Mouse (Mus musculus): ENCODE measurements around the gene Acot7. TPM values are rescaled to one million over a fixed set of nuclear protein-coding genes. Genes with fewer than 3 reads are reported as not detected.

Gene Acot7
- polyA plus RNA-seq, 1 experiment, result not detected

- H3K27ac ChIP-seq (ENCODE audit: insufficient read depth, low read depth, low read length), result 0 out of 2 replicates have a peak overlapping the region, but pooled peaks have one; percentile 17
- H3K4me1 ChIP-seq (ENCODE audit: control insufficient read depth, insufficient read depth, low read length), result peaks cover 44% of the 10 kb centered on the region
- 52% methylated on average over 11 of the region's 11 CpGs for WGBS
- TF ChIP-seq CTCF (IDR thresholded peaks at IDR 0.05; ENCODE audit: insufficient read depth, low read depth, low read length) (no peak), POLR2A (IDR thresholded peaks at IDR 0.05; ENCODE audit: insufficient read depth, low read depth, low read length) (no peak)
- no peak overlapping the region for H3K4me3 ChIP-seq (ENCODE audit: insufficient read depth, low read depth, low read length)
Measured at GRCm38 (mm10) chr4:152190096-152190653, 12.2 kb downstream of the Acot7 start.

DNA sequence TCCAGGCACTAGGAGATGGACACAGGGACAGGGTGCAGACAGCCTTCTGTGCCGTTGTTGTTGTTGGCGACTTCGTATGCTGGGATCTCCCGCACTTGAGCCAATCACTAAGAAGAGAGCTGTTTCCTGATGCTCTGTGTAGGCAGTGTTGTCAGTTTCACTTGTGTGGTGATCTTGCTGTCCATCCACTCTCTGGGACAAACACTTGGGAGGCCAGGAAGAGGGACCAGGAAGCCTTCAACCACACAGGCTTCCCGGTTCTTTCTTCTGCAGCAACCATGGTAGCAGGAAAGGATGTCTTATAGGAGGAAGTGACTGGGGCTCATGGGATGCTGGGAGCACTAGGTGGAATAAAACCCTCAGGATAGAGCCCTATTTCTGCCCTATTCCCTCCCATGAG is 12.8 kb downstream of the Acot7 start:
- TF ChIP-seq POLR2A (IDR thresholded peaks at IDR 0.05; ENCODE audit: insufficient read depth, low read depth, low read length) (no peak), CTCF (IDR thresholded peaks at IDR 0.05; ENCODE audit: insufficient read depth, low read depth, low read length) (no peak)
- H3K4me1 ChIP-seq (ENCODE audit: control insufficient read depth, insufficient read depth, low read length), result peaks cover 39% of the 10 kb centered on the region
- no peak overlapping the region for H3K4me3 ChIP-seq (ENCODE audit: insufficient read depth, low read depth, low read length)
- H3K27ac ChIP-seq (ENCODE audit: insufficient read depth, low read depth, low read length), result no peak overlapping the region
- 73% methylated on average over 5 of the region's 5 CpGs for WGBS

DNA sequence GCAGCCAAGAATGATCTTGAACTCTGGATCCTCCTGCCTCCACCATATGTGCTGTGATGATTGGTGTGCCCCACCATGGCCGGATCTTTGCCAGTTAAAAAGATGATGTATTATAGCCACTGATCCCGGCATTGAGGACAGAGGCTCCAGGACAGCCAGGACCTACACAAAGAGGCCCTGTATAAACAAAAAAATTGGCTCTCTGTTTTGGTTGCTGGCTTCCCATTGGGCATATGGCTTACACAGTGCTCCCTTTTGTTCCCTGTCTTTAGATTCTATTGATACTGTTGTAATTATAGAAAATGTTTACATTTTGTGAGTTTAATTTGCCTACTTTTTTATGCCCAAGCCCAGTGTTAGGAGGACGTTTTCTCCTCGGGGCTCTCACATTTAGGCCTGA is 14.6 kb downstream of the Acot7 start:
- 30% methylated on average over 4 of the region's 4 CpGs for WGBS
- TF ChIP-seq POLR2A (IDR thresholded peaks at IDR 0.05; ENCODE audit: insufficient read depth, low read depth, low read length) (no peak), CTCF (IDR thresholded peaks at IDR 0.05; ENCODE audit: insufficient read depth, low read depth, low read length) (no peak)
- peak overlapping the region; percentile 47; the same call in 1 of the 2 replicates for H3K27ac ChIP-seq (ENCODE audit: insufficient read depth, low read depth, low read length)
- H3K4me3 ChIP-seq (ENCODE audit: insufficient read depth, low read depth, low read length), result no peak overlapping the region
- peaks cover 25% of the 10 kb centered on the region for H3K4me1 ChIP-seq (ENCODE audit: control insufficient read depth, insufficient read depth, low read length)

- WGBS, result 84% methylated on average over 3 of the region's 3 CpGs
- H3K27ac ChIP-seq (ENCODE audit: insufficient read depth, low read depth, low read length), result no peak overlapping the region
- no peak overlapping the region for H3K4me3 ChIP-seq (ENCODE audit: insufficient read depth, low read depth, low read length)
- H3K4me1 ChIP-seq (ENCODE audit: control insufficient read depth, insufficient read depth, low read length), result peaks cover 19% of the 10 kb centered on the region
- TF ChIP-seq POLR2A (IDR thresholded peaks at IDR 0.05; ENCODE audit: insufficient read depth, low read depth, low read length) (no peak), CTCF (IDR thresholded peaks at IDR 0.05; ENCODE audit: insufficient read depth, low read depth, low read length) (no peak)
Measured at GRCm38 (mm10) chr4:152194476-152195175, 16.7 kb downstream of the Acot7 start.

- Histone ChIP-seq H3K4me3 (ENCODE audit: insufficient read depth, low read depth, low read length) (no peak overlapping the region), H3K4me1 (ENCODE audit: control insufficient read depth, insufficient read depth, low read length) (peaks cover 14% of the 10 kb centered on the region), H3K27ac (ENCODE audit: insufficient read depth, low read depth, low read length) (no peak overlapping the region)
- WGBS, result 96% methylated on average over 9 of the region's 9 CpGs
- no peak for TF ChIP-seq POLR2A (IDR thresholded peaks at IDR 0.05; ENCODE audit: insufficient read depth, low read depth, low read length)
- no peak for TF ChIP-seq CTCF (IDR thresholded peaks at IDR 0.05; ENCODE audit: insufficient read depth, low read depth, low read length)
Measured at GRCm38 (mm10) chr4:152196276-152196675, 18.3 kb downstream of the Acot7 start.

DNA sequence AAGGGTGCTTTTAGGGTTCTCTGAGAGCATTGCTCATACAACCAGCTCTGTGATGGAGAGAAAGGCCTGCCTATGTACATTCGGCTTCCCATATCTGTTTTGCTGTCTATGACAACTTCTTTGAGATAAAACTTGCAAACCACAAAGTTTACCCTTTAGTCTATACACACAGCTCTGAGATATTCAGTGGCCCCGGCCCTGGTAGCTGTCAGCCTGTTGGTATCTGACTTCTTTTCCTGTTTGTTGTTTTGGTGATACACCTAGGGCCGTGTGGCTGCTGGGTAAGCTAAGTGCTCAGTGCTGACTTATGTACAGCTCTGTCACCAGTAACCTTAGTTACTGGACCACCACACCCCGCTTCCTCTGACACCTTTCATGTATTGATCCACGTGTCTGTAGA is 19.6 kb downstream of the Acot7 start:
- H3K27ac ChIP-seq (ENCODE audit: insufficient read depth, low read depth, low read length), result no peak overlapping the region
- WGBS, result 83% methylated on average over 5 of the region's 5 CpGs
- peaks cover 25% of the 10 kb centered on the region for H3K4me1 ChIP-seq (ENCODE audit: control insufficient read depth, insufficient read depth, low read length)
- no peak for TF ChIP-seq POLR2A (IDR thresholded peaks at IDR 0.05; ENCODE audit: insufficient read depth, low read depth, low read length)
- no peak for TF ChIP-seq CTCF (IDR thresholded peaks at IDR 0.05; ENCODE audit: insufficient read depth, low read depth, low read length)
- no peak overlapping the region for H3K4me3 ChIP-seq (ENCODE audit: insufficient read depth, low read depth, low read length)

GRCm38 (mm10) chr4:152199617-152200016 is 21.7 kb downstream of the Acot7 start:
- WGBS, result 89% methylated on average over 1 of the region's 1 CpGs
- TF ChIP-seq POLR2A (IDR thresholded peaks at IDR 0.05; ENCODE audit: insufficient read depth, low read depth, low read length), result no peak
- TF ChIP-seq CTCF (IDR thresholded peaks at IDR 0.05; ENCODE audit: insufficient read depth, low read depth, low read length), result no peak
- peaks cover 30% of the 10 kb centered on the region for H3K4me1 ChIP-seq (ENCODE audit: control insufficient read depth, insufficient read depth, low read length)
- no peak overlapping the region for H3K4me3 ChIP-seq (ENCODE audit: insufficient read depth, low read depth, low read length)
- no peak overlapping the region for H3K27ac ChIP-seq (ENCODE audit: insufficient read depth, low read depth, low read length)

DNA sequence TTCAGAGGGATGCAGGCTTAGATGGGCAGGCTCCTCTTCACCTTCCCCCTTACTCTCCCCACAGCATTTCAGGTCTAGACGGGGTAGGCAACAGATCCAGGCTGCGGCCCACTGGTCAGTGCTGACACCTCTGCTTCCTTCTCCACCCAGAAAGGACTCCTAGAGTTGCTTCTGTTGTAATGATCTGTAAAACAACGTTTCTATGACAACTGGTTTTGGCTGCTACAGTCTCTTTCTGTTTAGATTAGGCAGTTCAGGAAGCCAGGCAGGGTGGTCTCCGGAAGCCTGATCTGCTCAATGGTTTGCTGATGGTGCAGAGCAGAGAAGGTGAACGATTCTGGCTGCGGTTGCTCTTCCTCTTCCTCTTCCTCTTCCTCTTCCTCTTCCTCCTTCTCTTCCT is 23.6 kb downstream of the Acot7 start:
- TF ChIP-seq CTCF (IDR thresholded peaks at IDR 0.05; ENCODE audit: insufficient read depth, low read depth, low read length), result no peak
- no peak for TF ChIP-seq POLR2A (IDR thresholded peaks at IDR 0.05; ENCODE audit: insufficient read depth, low read depth, low read length)
- WGBS, result 42% methylated on average over 6 of the region's 6 CpGs
- Histone ChIP-seq H3K4me1 (ENCODE audit: control insufficient read depth, insufficient read depth, low read length) (peaks cover 35% of the 10 kb centered on the region), H3K27ac (ENCODE audit: insufficient read depth, low read depth, low read length) (peak overlapping the region; percentile 80), H3K4me3 (ENCODE audit: insufficient read depth, low read depth, low read length) (no peak overlapping the region)

- 90% methylated on average over 1 of the region's 1 CpGs for WGBS
- H3K4me3 ChIP-seq (ENCODE audit: insufficient read depth, low read depth, low read length), result no peak overlapping the region
- H3K27ac ChIP-seq (ENCODE audit: insufficient read depth, low read depth, low read length), result peak overlapping the region; percentile 80
- TF ChIP-seq POLR2A (IDR thresholded peaks at IDR 0.05; ENCODE audit: insufficient read depth, low read depth, low read length) (no peak), CTCF (IDR thresholded peaks at IDR 0.05; ENCODE audit: insufficient read depth, low read depth, low read length) (no peak)
- peaks cover 42% of the 10 kb centered on the region for H3K4me1 ChIP-seq (ENCODE audit: control insufficient read depth, insufficient read depth, low read length)
Measured at GRCm38 (mm10) chr4:152202418-152202817, 24.5 kb downstream of the Acot7 start.
